ENCODE assay signal across 20 mouse cellular contexts in the genomic region with DNA sequence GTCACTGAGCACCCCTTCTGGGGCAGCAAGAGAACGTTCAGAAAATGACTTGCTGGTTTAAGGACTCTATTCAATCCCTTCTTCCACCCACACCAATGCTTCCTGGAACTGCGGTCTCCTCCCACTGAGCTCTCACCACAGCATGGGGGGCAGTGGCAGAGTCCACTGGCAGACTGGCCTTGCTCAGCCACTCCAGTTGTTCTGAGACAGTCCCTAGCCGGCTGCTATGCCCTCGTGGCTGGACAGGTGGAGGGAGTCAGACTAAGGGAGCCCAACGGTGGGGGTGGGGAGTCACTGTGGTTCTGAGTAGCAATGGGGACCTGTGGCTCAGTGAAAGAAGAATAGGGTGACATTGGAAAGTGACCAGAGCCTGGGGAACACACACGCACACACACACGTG. TPM values are rescaled to one million over a fixed set of nuclear protein-coding genes. Genes with fewer than 3 reads are reported as not detected.
DNase-seq lines count a peak whose midpoint lies in the region; ATAC-seq and TF ChIP-seq lines count a peak whose summit lies in the region.
"Had no signal": no experiment of that assay in that cellular context is flagged by ENCODE, and none has a peak within 500 bp of the region (broad histone marks: within the 10 kb centered on the region; RNA-seq: fewer than 3 reads in every experiment).

No protein-coding gene starts in this region.

- no peaks in the 10 kb centered on the region for H3K36me3 ChIP-seq in liver, embryonic 11.5 days (ENCODE audit: control insufficient read depth, insufficient read depth, low read length)

- H3K27ac ChIP-seq in bone marrow, adult 2 months (ENCODE audit: control insufficient read depth, insufficient read depth, low read depth, low read length, poor library complexity): peak overlapping the region; percentile 53
- no peak overlapping the region for H3K27ac ChIP-seq in liver, embryonic 11.5 days (ENCODE audit: low read depth, low read length)
- H3K27ac ChIP-seq: limb, embryonic 15.5 days; stomach, postnatal 0 days had no signal

- no peaks in the 10 kb centered on the region for H3K9me3 ChIP-seq in liver, embryonic 11.5 days (ENCODE audit: control insufficient read depth, low read length)
- H3K9me3 ChIP-seq: limb, embryonic 15.5 days had no signal

- H3K9ac ChIP-seq in liver, embryonic 11.5 days (ENCODE audit: low read depth, low read length): no peak overlapping the region
- H3K9ac ChIP-seq: limb, embryonic 15.5 days had no signal

- no peak overlapping the region for H3K4me2 ChIP-seq in liver, embryonic 11.5 days
- H3K4me2 ChIP-seq: limb, embryonic 15.5 days; midbrain, embryonic 11.5 days had no signal

- TF ChIP-seq CTCF in bone marrow, adult 2 months (IDR thresholded peaks at IDR 0.05; ENCODE audit: control insufficient read depth, insufficient read depth, low read length): no peak

- TF ChIP-seq POLR2A in bone marrow, adult 2 months (IDR thresholded peaks at IDR 0.05; ENCODE audit: borderline replicate concordance, control insufficient read depth, low read depth, low read length): no peak

- H3K4me1 ChIP-seq in bone marrow, adult 2 months (ENCODE audit: control insufficient read depth, insufficient read depth, low read length): peaks cover 1% of the 10 kb centered on the region; the same call in 1 of the 2 replicates
- H3K4me1 ChIP-seq in liver, embryonic 11.5 days (replicated peaks; ENCODE audit: control insufficient read depth, insufficient read depth, low read length): peaks cover 17% of the 10 kb centered on the region

- no peak for ATAC-seq in liver, embryonic 11.5 days (replicated peaks; ENCODE audit: low FRiP score)
- ATAC-seq: forebrain, embryonic 14.5 days; hindbrain, embryonic 16.5 days had no signal

- peak overlapping the region; percentile 52 for H3K4me3 ChIP-seq in bone marrow, adult 2 months (replicated peaks; ENCODE audit: control insufficient read depth, low read depth, low read length)
- H3K4me3 ChIP-seq in liver, embryonic 11.5 days (ENCODE audit: low read depth, low read length): no peak overlapping the region
- H3K4me3 ChIP-seq: limb, embryonic 15.5 days had no signal

- 14% methylated on average over 7 of the region's 7 CpGs for WGBS in bone marrow, adult 2 months
- 49% methylated on average over 7 of the region's 7 CpGs for WGBS in liver, embryonic 11.5 days

- DNase-seq in kidney, postnatal 10 days: peak; percentile 50
- DNase-seq in kidney, postnatal 14 days: no peak
- DNase-seq in A20 (ENCODE audit: low read depth, low spot score): peak; percentile 8
- peak; percentile 32 to 40 for DNase-seq in natural killer cell, adult 2 months (ENCODE audit: low spot score in 2 of 2)
- no peak for DNase-seq in c-Kit-positive CD71-positive TER-119-positive erythroid progenitor cells, embryonic 14.5 days (ENCODE audit: low spot score)
- no peak for DNase-seq in liver, embryonic 11.5 days (ENCODE audit: low spot score)
- DNase-seq in urinary bladder, postnatal 10 days (ENCODE audit: low spot score): no peak
- DNase-seq: adrenal gland, postnatal 10 days; cerebellum, adult 9-11 months; heart, adult 11 months; heart, postnatal 4 days; kidney, adult 18-20 months; lung, adult 18-20 months; right cerebral cortex, postnatal 25 days had no signal

- H3K27me3 ChIP-seq in liver, embryonic 11.5 days (replicated peaks; ENCODE audit: control insufficient read depth, insufficient read depth, low read length): peaks cover 16% of the 10 kb centered on the region

RNA-seq across cellular contexts. Expression of a gene that starts 1.9 kb away (rescaled TPM):
- 0.63 and 2.4 TPM in 2 replicates for polyA plus RNA-seq in bone marrow, adult 2 months (2011; ENCODE audit: insufficient read depth, insufficient read length, low replicate concordance, missing spikeins)
- polyA plus RNA-seq in liver, embryonic 11.5 days (2014; fragmentation: Nextera tagmentation; extraction: Ambion mirVana): 8.9 TPM in 2 replicates

RNA-seq across cellular contexts. Expression of a gene that starts 58.5 kb away (rescaled TPM):
- 330 and 503 TPM in 2 replicates for polyA plus RNA-seq in bone marrow, adult 2 months (2011; ENCODE audit: insufficient read depth, insufficient read length, low replicate concordance, missing spikeins)
- 828 and 901 TPM in 2 replicates for polyA plus RNA-seq in liver, embryonic 11.5 days (2014; fragmentation: Nextera tagmentation; extraction: Ambion mirVana)

Comparison
In these comparisons a context has a peak if more than half of its experiments do, and no peak if none do; other contexts are left out.
1. DNase-seq: peak in kidney, postnatal 10 days (single experiment), A20 (single experiment) and natural killer cell, adult 2 months (2 of 2); none in kidney, postnatal 14 days (single experiment), c-Kit-positive CD71-positive TER-119-positive erythroid progenitor cells, embryonic 14.5 days (single experiment), liver, embryonic 11.5 days (single experiment) and urinary bladder, postnatal 10 days (single experiment).